Mouse (Mus musculus): Measurements from ENCODE around the gene Ctdsp1. TPM values are rescaled to one million over a fixed set of nuclear protein-coding genes. Genes with fewer than 3 reads are reported as not detected.
A peak's percentile ranks its signal among the peaks of the same experiment; 100 is the strongest.
"Not testable (repeated sequence)": the region's sequence is repeated elsewhere in the genome, so short reads cannot be mapped to it uniquely, and the experiment has no call there.

Gene Ctdsp1
- total RNA-seq, 1 experiment, result 17.9 TPM

DNA sequence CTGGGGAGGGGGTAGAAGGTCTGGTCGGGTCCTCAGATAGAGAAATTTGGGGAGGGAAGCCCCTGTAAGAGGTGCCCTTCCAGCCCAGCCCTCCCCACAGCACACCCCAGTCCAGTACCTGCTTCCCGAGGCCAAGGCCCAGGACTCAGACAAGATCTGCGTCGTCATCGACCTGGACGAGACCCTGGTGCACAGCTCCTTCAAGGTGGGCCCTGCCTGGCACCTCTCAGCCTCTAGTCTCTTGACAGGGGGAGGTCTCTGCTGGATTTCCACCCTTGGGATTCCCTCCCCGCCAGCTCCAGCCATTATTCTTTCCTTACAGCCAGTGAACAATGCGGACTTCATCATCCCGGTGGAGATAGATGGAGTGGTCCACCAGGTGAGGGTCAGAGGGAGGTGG is 2.4 kb downstream of the Ctdsp1 start:
- no peak overlapping the region for H3K4me3 ChIP-seq (ENCODE audit: insufficient read depth in 1 of 2, low read depth in 1 of 2, low read length in 2 of 2, poor library complexity in 1 of 2, severe bottlenecking in 1 of 2)
- in situ Hi-C loops (cut with MboI; ENCODE audit: low sequenced_read_pairs in 2 of 2, unreplicated experiment in 2 of 2), result no loop called here
- peaks cover 14% of the 10 kb centered on the region; the same call in 1 of the 2 replicates for H3K36me3 ChIP-seq (ENCODE audit: control insufficient read depth, insufficient read depth, low read length, poor library complexity, severe bottlenecking)
- no peak for TF ChIP-seq ZC3H11A (IDR thresholded peaks at IDR 0.05; ENCODE audit: borderline replicate concordance, low read depth, low read length)
- TF ChIP-seq HCFC1 (IDR thresholded peaks at IDR 0.05; ENCODE audit: borderline replicate concordance, insufficient read depth, low read length), result no peak
- no peak for TF ChIP-seq CHD2 (IDR thresholded peaks at IDR 0.05; ENCODE audit: low read depth, low read length)
- no peak for TF ChIP-seq MAFK (IDR thresholded peaks at IDR 0.05; ENCODE audit: insufficient read depth, low read depth, low read length)
- no peak for TF ChIP-seq ZNF384 (IDR thresholded peaks at IDR 0.05; ENCODE audit: low read depth, low read length)
- H3K4me1 ChIP-seq (ENCODE audit: control insufficient read depth in 2 of 2, insufficient read depth in 2 of 2, low read length in 2 of 2, poor library complexity in 1 of 2), result peaks cover 0 to 20% of the 10 kb centered on the region in 2 experiments; a peak in 2 of 4 replicates
- DNase-seq (ENCODE audit: low read depth, low spot score), result no peak
- no peak overlapping the region for H3K9ac ChIP-seq (ENCODE audit: insufficient read depth, low read depth, low read length, poor library complexity, severe bottlenecking)
- H3K27ac ChIP-seq (ENCODE audit: insufficient read depth, low read depth, low read length, poor library complexity, severe bottlenecking), result no peak overlapping the region
- no peaks in the 10 kb centered on the region for H3K9me3 ChIP-seq (ENCODE audit: control insufficient read depth, insufficient read depth, low read depth, low read length)

DNA sequence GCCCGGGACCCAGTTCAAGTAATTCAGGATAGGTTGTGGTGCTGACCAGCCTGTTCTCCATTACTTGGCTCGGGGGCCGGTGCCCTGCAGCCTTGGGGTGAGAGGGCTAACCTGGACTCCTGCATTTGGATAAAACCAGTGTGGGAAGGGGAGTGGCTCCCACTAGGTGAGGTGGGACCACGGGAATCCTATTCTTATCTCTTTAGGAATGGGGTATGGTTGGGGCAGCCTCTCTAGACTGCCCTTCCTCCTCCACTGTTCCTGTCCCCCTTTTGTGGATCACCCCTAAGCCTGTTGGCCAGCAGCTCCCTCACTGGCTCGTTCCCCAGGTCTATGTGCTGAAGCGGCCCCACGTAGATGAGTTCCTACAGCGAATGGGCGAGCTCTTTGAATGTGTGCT is 3.0 kb downstream of the Ctdsp1 start:
- in situ Hi-C loops (cut with MboI; ENCODE audit: low sequenced_read_pairs in 2 of 2, unreplicated experiment in 2 of 2), result no loop called here
- TF ChIP-seq MAFK (IDR thresholded peaks at IDR 0.05; ENCODE audit: insufficient read depth, low read depth, low read length) (no peak), ZC3H11A (IDR thresholded peaks at IDR 0.05; ENCODE audit: borderline replicate concordance, low read depth, low read length) (no peak), CHD2 (IDR thresholded peaks at IDR 0.05; ENCODE audit: low read depth, low read length) (no peak), ZNF384 (IDR thresholded peaks at IDR 0.05; ENCODE audit: low read depth, low read length) (no peak), HCFC1 (IDR thresholded peaks at IDR 0.05; ENCODE audit: borderline replicate concordance, insufficient read depth, low read length) (no peak)
- H3K4me1 ChIP-seq (ENCODE audit: control insufficient read depth in 2 of 2, insufficient read depth in 2 of 2, low read length in 2 of 2, poor library complexity in 1 of 2), result peaks cover 0 to 17% of the 10 kb centered on the region in 2 experiments; a peak in 2 of 4 replicates
- no peak overlapping the region for H3K27ac ChIP-seq (ENCODE audit: insufficient read depth, low read depth, low read length, poor library complexity, severe bottlenecking)
- H3K9ac ChIP-seq (ENCODE audit: insufficient read depth, low read depth, low read length, poor library complexity, severe bottlenecking), result no peak overlapping the region
- no peaks in the 10 kb centered on the region for H3K9me3 ChIP-seq (ENCODE audit: control insufficient read depth, insufficient read depth, low read depth, low read length)
- H3K36me3 ChIP-seq (ENCODE audit: control insufficient read depth, insufficient read depth, low read length, poor library complexity, severe bottlenecking), result peaks cover 14% of the 10 kb centered on the region; the same call in 1 of the 2 replicates
- H3K4me3 ChIP-seq (ENCODE audit: insufficient read depth in 1 of 2, low read depth in 1 of 2, low read length in 2 of 2, poor library complexity in 1 of 2, severe bottlenecking in 1 of 2), result no peak overlapping the region; a peak in 1 of 4 replicates
- DNase-seq (ENCODE audit: low read depth, low spot score), result no peak

DNA sequence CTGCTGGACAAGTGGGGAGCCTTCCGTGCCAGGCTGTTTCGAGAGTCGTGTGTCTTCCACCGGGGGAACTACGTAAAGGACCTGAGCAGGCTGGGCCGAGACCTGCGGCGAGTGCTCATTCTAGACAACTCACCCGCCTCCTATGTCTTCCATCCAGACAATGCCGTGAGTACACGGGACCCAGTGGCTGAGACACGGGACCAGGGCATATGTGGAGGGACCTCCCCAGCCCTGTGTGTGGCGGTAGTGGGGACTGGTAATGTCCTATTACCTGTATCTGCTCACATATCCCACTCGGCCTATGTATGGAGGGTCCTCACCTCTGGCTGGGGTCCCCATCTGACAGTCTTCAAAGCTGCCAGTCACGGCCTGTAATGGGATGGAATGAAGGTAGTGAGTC is 3.5 kb downstream of the Ctdsp1 start:
- Histone ChIP-seq H3K4me1 (ENCODE audit: control insufficient read depth in 2 of 2, insufficient read depth in 2 of 2, low read length in 2 of 2, poor library complexity in 1 of 2) (peaks cover 0 to 14% of the 10 kb centered on the region in 2 experiments; a peak in 2 of 4 replicates), H3K9ac (ENCODE audit: insufficient read depth, low read depth, low read length, poor library complexity, severe bottlenecking) (no peak overlapping the region)

DNA sequence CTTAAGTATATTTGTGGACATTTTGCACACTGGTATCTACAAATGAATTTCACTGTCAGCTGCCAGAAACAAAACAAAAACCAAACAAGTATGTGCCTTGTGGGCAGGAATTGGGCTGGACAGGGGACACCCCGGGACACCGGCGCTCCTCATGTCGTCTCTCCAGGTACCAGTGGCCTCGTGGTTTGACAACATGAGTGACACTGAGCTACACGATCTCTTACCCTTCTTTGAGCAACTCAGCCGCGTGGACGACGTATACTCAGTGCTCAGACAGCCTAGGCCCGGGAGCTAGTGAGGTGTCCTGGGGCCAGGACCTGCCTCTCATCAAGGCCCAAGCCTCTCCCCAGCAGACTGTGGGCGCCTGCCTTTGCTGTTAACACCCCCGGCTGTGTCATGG is 4.0 kb downstream of the Ctdsp1 start:
- no peak for TF ChIP-seq ZNF384 (IDR thresholded peaks at IDR 0.05; ENCODE audit: low read depth, low read length)
- TF ChIP-seq HCFC1 (IDR thresholded peaks at IDR 0.05; ENCODE audit: borderline replicate concordance, insufficient read depth, low read length), result no peak
- no peak for TF ChIP-seq ZC3H11A (IDR thresholded peaks at IDR 0.05; ENCODE audit: borderline replicate concordance, low read depth, low read length)
- TF ChIP-seq CHD2 (IDR thresholded peaks at IDR 0.05; ENCODE audit: low read depth, low read length), result no peak
- no peak for TF ChIP-seq MAFK (IDR thresholded peaks at IDR 0.05; ENCODE audit: insufficient read depth, low read depth, low read length)
- in situ Hi-C loops (cut with MboI; ENCODE audit: low sequenced_read_pairs in 2 of 2, unreplicated experiment in 2 of 2), result no loop called here
- H3K9me3 ChIP-seq (ENCODE audit: control insufficient read depth, insufficient read depth, low read depth, low read length), result no peaks in the 10 kb centered on the region
- H3K9ac ChIP-seq (ENCODE audit: insufficient read depth, low read depth, low read length, poor library complexity, severe bottlenecking), result no peak overlapping the region
- H3K4me3 ChIP-seq (ENCODE audit: insufficient read depth in 1 of 2, low read depth in 1 of 2, low read length in 2 of 2, poor library complexity in 1 of 2, severe bottlenecking in 1 of 2), result no peak overlapping the region
- no peak overlapping the region for H3K27ac ChIP-seq (ENCODE audit: insufficient read depth, low read depth, low read length, poor library complexity, severe bottlenecking)
- no peak for DNase-seq (ENCODE audit: low read depth, low spot score)
- peaks cover 0 to 14% of the 10 kb centered on the region in 2 experiments; a peak in 2 of 4 replicates for H3K4me1 ChIP-seq (ENCODE audit: control insufficient read depth in 2 of 2, insufficient read depth in 2 of 2, low read length in 2 of 2, poor library complexity in 1 of 2)
- H3K36me3 ChIP-seq (ENCODE audit: control insufficient read depth, insufficient read depth, low read length, poor library complexity, severe bottlenecking), result peaks cover 14% of the 10 kb centered on the region; the same call in 1 of the 2 replicates

More for the DNA sequence above, 3.5 kb downstream of the Ctdsp1 start:
- Histone ChIP-seq H3K4me3 (ENCODE audit: insufficient read depth in 1 of 2, low read depth in 1 of 2, low read length in 2 of 2, poor library complexity in 1 of 2, severe bottlenecking in 1 of 2) (no peak overlapping the region; a peak in 1 of 4 replicates), H3K27ac (ENCODE audit: insufficient read depth, low read depth, low read length, poor library complexity, severe bottlenecking) (no peak overlapping the region), H3K36me3 (ENCODE audit: control insufficient read depth, insufficient read depth, low read length, poor library complexity, severe bottlenecking) (peaks cover 14% of the 10 kb centered on the region; the same call in 1 of the 2 replicates), H3K9me3 (ENCODE audit: control insufficient read depth, insufficient read depth, low read depth, low read length) (no peaks in the 10 kb centered on the region)
- DNase-seq (ENCODE audit: low read depth, low spot score), result no peak
- in situ Hi-C loops (cut with MboI; ENCODE audit: low sequenced_read_pairs in 2 of 2, unreplicated experiment in 2 of 2), result no loop called here
- TF ChIP-seq CHD2 (IDR thresholded peaks at IDR 0.05; ENCODE audit: low read depth, low read length) (no peak), HCFC1 (IDR thresholded peaks at IDR 0.05; ENCODE audit: borderline replicate concordance, insufficient read depth, low read length) (no peak), MAFK (IDR thresholded peaks at IDR 0.05; ENCODE audit: insufficient read depth, low read depth, low read length) (no peak), ZC3H11A (IDR thresholded peaks at IDR 0.05; ENCODE audit: borderline replicate concordance, low read depth, low read length) (no peak), ZNF384 (IDR thresholded peaks at IDR 0.05; ENCODE audit: low read depth, low read length) (no peak)

DNA sequence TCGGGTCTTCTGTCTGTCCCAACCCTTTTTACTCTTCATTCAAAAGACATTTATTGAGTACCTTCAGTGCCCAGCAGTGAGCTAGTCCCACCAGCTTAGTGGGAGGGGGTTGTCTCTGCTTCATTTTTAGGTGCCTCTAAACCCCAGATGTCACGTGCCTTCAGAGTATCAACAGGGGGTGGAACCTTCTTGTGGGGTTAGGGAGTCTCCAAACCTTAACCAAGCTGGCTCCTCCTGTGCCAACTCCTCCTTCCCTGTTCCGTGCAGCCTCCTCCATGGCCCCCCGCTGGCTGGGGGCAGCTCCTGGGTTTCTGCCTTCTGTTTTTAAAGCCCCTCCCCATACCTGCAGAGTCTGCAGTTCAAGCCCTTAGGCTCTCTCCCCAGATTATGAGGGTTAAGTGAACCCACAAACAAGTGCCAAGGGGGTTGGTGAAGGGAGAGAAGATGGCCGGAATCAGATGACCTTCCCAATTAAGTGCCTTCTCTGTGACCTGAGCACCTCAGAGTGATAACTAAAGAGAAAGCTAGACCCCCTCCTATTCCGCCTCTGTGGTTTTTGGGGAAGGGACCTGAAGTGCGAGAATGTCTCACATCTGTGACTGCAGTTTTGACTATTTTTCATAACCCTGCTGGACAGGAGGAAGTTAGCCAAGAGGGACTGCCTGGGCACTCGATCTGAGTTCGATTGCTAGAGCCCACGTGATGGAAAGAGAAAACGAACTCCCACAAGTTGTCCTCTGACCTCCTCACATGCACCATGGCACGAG is 5.3 kb downstream of the Ctdsp1 start:
- in situ Hi-C loops (cut with MboI; ENCODE audit: low sequenced_read_pairs in 2 of 2, unreplicated experiment in 2 of 2); DNase-seq (ENCODE audit: low read depth, low spot score): not testable (repeated sequence)
- H3K4me1 ChIP-seq (ENCODE audit: control insufficient read depth in 2 of 2, insufficient read depth in 2 of 2, low read length in 2 of 2, poor library complexity in 1 of 2), result peaks cover 0 to 17% of the 10 kb centered on the region in 2 experiments; a peak in 1 of 4 replicates

More for the DNA sequence above, 5.3 kb downstream of the Ctdsp1 start:
- Histone ChIP-seq H3K27ac (ENCODE audit: insufficient read depth, low read depth, low read length, poor library complexity, severe bottlenecking) (peak overlapping the region; percentile 79), H3K36me3 (ENCODE audit: control insufficient read depth, insufficient read depth, low read length, poor library complexity, severe bottlenecking) (peaks cover 14% of the 10 kb centered on the region; the same call in 1 of the 2 replicates), H3K4me3 (ENCODE audit: insufficient read depth in 1 of 2, low read depth in 1 of 2, low read length in 2 of 2, poor library complexity in 1 of 2, severe bottlenecking in 1 of 2) (peak overlapping the region in 1 of 2 experiments; percentile 45; a peak in 2 of 4 replicates), H3K9ac (ENCODE audit: insufficient read depth, low read depth, low read length, poor library complexity, severe bottlenecking) (peak overlapping the region; percentile 54)
- H3K9me3 ChIP-seq (ENCODE audit: control insufficient read depth, insufficient read depth, low read depth, low read length), result not testable (repeated sequence)

All from ES-E14 (cell line).